Mouse (Mus musculus) CH12.LX (cell line): ENCODE measurements at regions not wholly inside any gene's neighbourhood (a gene's known extent, or its start where the extent isn't known, plus 50 kb on each side); places are given as distances from the start of the nearest gene placed in this dataset.

ENCODE experiments used
- DNase-seq: peaks from one replicate; pipeline ENCODE4 v3.0.0-alpha.2; 2013; ENCODE audit errors: extremely low read depth
- H3K27ac ChIP-seq: 2 replicates; pipeline ENCODE4 v1.5.1; 2012; ENCODE audit warnings: low read depth, mild to moderate bottlenecking, control low read depth, moderate library complexity; ENCODE audit not compliant: insufficient read depth
- H3K27me3 ChIP-seq: replicated peaks from 2 replicates; pipeline ENCODE3; 2012; ENCODE audit warnings: inconsistent platforms
- H3K36me3 ChIP-seq, 2 experiments: replicated peaks in 1 of 2; 2 replicates each; pipeline versions ENCODE3 to v1.6.1; 2012; ENCODE audit warnings: inconsistent platforms in 1 of 2, low read length in 1 of 2, mild to moderate bottlenecking in 1 of 2, mixed read lengths in 1 of 2, moderate library complexity in 1 of 2; ENCODE audit not compliant: control insufficient read depth in 1 of 2, insufficient read depth in 1 of 2
- H3K4me1 ChIP-seq, 2 experiments: 2 replicates each; pipeline ENCODE4 v1.6.1; 2012; ENCODE audit warnings: inconsistent platforms in 1 of 2, moderate library complexity in 1 of 2; ENCODE audit not compliant: insufficient read depth in 2 of 2, control insufficient read depth in 1 of 2
- H3K4me2 ChIP-seq: 2 replicates; pipeline ENCODE4 v1.6.1; 2012; ENCODE audit warnings: low read depth, mild to moderate bottlenecking, control low read depth; ENCODE audit not compliant: poor library complexity, insufficient read depth, severe bottlenecking
- H3K4me3 ChIP-seq, 3 experiments: fragments of 150-350 bp in 1 of 3; sonication (generic) in 1 of 3; replicated peaks in 1 of 3; 2 replicates each; pipeline versions ENCODE3 to v1.5.1; 2011 to 2012; ENCODE audit warnings: low read depth in 2 of 3, low read length in 2 of 3, mild to moderate bottlenecking in 2 of 3, moderate library complexity in 2 of 3, control low read depth in 1 of 3, improper control_type of control experiment in 1 of 3, inconsistent platforms in 1 of 3, mixed read lengths in 1 of 3; ENCODE audit not compliant: poor library complexity in 1 of 3
- H3K79me2 ChIP-seq: replicated peaks from 2 replicates; pipeline ENCODE4 v1.6.1; 2012; ENCODE audit warnings: mild to moderate bottlenecking, moderate library complexity; ENCODE audit not compliant: control insufficient read depth, poor library complexity, insufficient read depth, severe bottlenecking; ENCODE audit errors: extremely low read depth
- H3K9ac ChIP-seq: 2 replicates; pipeline ENCODE4 v1.6.1; 2012; ENCODE audit warnings: low read depth, mild to moderate bottlenecking, control low read depth, moderate library complexity; ENCODE audit not compliant: insufficient read depth
- H3K9me3 ChIP-seq: replicated peaks from 2 replicates; pipeline ENCODE3; 2012; ENCODE audit warnings: low read length, inconsistent platforms, mixed read lengths
- CHD2 ChIP-seq: IDR thresholded peaks from 2 replicates; pipeline ENCODE4 v1.6.1; 2011; ENCODE audit warnings: low read length, improper control_type of control experiment
- ELF1 ChIP-seq: IDR thresholded peaks from 2 replicates; pipeline ENCODE4 v1.6.1; 2014; ENCODE audit warnings: low read depth, mild to moderate bottlenecking, inconsistent platforms, low read length, improper control_type of control experiment
- GABPA ChIP-seq: IDR thresholded peaks from 2 replicates; pipeline ENCODE4 v1.6.1; 2012; ENCODE audit warnings: low read depth, low read length, improper control_type of control experiment, inconsistent platforms; ENCODE audit not compliant: insufficient replicate concordance
- HCFC1 ChIP-seq: IDR thresholded peaks from 2 replicates; pipeline ENCODE4 v1.6.1; 2012; ENCODE audit warnings: low read depth, mild to moderate bottlenecking, inconsistent platforms, low read length, improper control_type of control experiment
- MAFK ChIP-seq: IDR thresholded peaks from 2 replicates; pipeline ENCODE4 v1.6.1; 2011; ENCODE audit warnings: low read length, improper control_type of control experiment; ENCODE audit not compliant: insufficient replicate concordance
- MEF2A ChIP-seq: IDR thresholded peaks from 2 replicates; pipeline ENCODE4 v1.6.1; 2014; ENCODE audit warnings: low read depth, mild to moderate bottlenecking, inconsistent platforms, low read length, improper control_type of control experiment, borderline replicate concordance
- MXI1 ChIP-seq: IDR thresholded peaks from 2 replicates; pipeline ENCODE4 v1.6.1; 2011; ENCODE audit warnings: mild to moderate bottlenecking, low read depth, low read length, improper control_type of control experiment
- MYC ChIP-seq: IDR thresholded peaks from 2 replicates; pipeline ENCODE4 v1.6.1; 2011; ENCODE audit warnings: low read depth, mild to moderate bottlenecking, improper control_type of control experiment, low read length
- RCOR1 ChIP-seq: conservative IDR thresholded peaks from 2 replicates; pipeline ENCODE4 v1.6.1; 2012; ENCODE audit warnings: low read depth, mild to moderate bottlenecking, inconsistent platforms, low read length, improper control_type of control experiment
- TCF12 ChIP-seq: IDR thresholded peaks from 2 replicates; pipeline ENCODE4 v1.6.1; 2014; ENCODE audit warnings: low read depth, mild to moderate bottlenecking, inconsistent platforms, low read length, improper control_type of control experiment
- ZC3H11A ChIP-seq: IDR thresholded peaks from 2 replicates; pipeline ENCODE4 v1.6.1; 2012; ENCODE audit warnings: low read depth, mild to moderate bottlenecking, inconsistent platforms, low read length, improper control_type of control experiment
- dilution Hi-C: fragments of 300-500 bp; cut with MboI; formaldehyde crosslinking; loops from 2 replicates; pipeline ENCODE4 v1.14.3; 2020; ENCODE audit warnings: low sequenced_read_pairs; ENCODE audit not compliant: extremely low pct_unique_long_range_greater_than_20kb, extremely low pct_ligation_motif_present
- in situ Hi-C: fragments of 300-500 bp; cut with MboI; formaldehyde crosslinking; loops from 3 replicates; pipeline ENCODE4 v1.14.3; 2019; ENCODE audit warnings: low sequenced_read_pairs, low pct_ligation_motif_present, low pct_unique_long_range_greater_than_20kb, mixed read lengths

GRCm38 (mm10) chr9:63046981-63047380, 59.3 kb upstream of the Pias1 start:
- no peaks in the 10 kb centered on the region for H3K36me3 ChIP-seq
- in situ Hi-C loops, result no loop called here
- TF ChIP-seq MYC (no peak), HCFC1 (no peak), MXI1 (no peak), MAFK (no peak), GABPA (no peak), MEF2A (no peak), CHD2 (no peak), ELF1 (no peak), TCF12 (no peak)

GRCm38 (mm10) chr9:63045531-63045930, 57.8 kb upstream of the Pias1 start:
- no peaks in the 10 kb centered on the region for H3K4me1 ChIP-seq
- TF ChIP-seq GABPA, result no peak
- dilution Hi-C loops, result no loop called here

More at GRCm38 (mm10) chr9:63046981-63047380, 59.3 kb upstream of the Pias1 start:
- H3K9me3 ChIP-seq, result no peaks in the 10 kb centered on the region
- H3K27me3 ChIP-seq, result no peaks in the 10 kb centered on the region
- H3K9ac ChIP-seq, result no peak overlapping the region
- H3K4me1 ChIP-seq, result no peaks in the 10 kb centered on the region
- DNase-seq, result no peak
- H3K27ac ChIP-seq, result no peak overlapping the region
- H3K79me2 ChIP-seq, result no peaks in the 10 kb centered on the region
- no peak overlapping the region for H3K4me3 ChIP-seq
- dilution Hi-C loops, result no loop called here
- no peak overlapping the region for H3K4me2 ChIP-seq

GRCm38 (mm10) chr9:63043304-63043703, 55.6 kb upstream of the Pias1 start:
- DNase-seq, result no peak
- dilution Hi-C loops (no loop called here), in situ Hi-C loops (no loop called here)
- Histone ChIP-seq H3K36me3 (no peaks in the 10 kb centered on the region), H3K27ac (no peak overlapping the region), H3K4me3 (no peak overlapping the region), H3K4me1 (no peaks in the 10 kb centered on the region), H3K79me2 (no peaks in the 10 kb centered on the region), H3K9me3 (no peaks in the 10 kb centered on the region), H3K9ac (no peak overlapping the region), H3K4me2 (no peak overlapping the region), H3K27me3 (no peaks in the 10 kb centered on the region)
- TF ChIP-seq MEF2A (no peak), ZC3H11A (no peak), CHD2 (no peak), RCOR1 (no peak)

More at GRCm38 (mm10) chr9:63045531-63045930, 57.8 kb upstream of the Pias1 start:
- Histone ChIP-seq H3K79me2 (no peaks in the 10 kb centered on the region), H3K36me3 (no peaks in the 10 kb centered on the region), H3K9ac (no peak overlapping the region), H3K4me2 (no peak overlapping the region), H3K27me3 (no peaks in the 10 kb centered on the region), H3K27ac (no peak overlapping the region), H3K9me3 (no peaks in the 10 kb centered on the region), H3K4me3 (no peak overlapping the region)
- no peak for DNase-seq
- in situ Hi-C loops, result no loop called here
